Mouse (Mus musculus) liver, embryonic 14.5 days (tissue): ENCODE measurements at regions not wholly inside any gene's neighbourhood (a gene's known extent, or its start where the extent isn't known, plus 50 kb on each side); places are given as distances from the start of the nearest gene placed in this dataset.

Experiments used
- ATAC-seq: fragments of 200-750 bp; cut with Nextera tagmentation; 2 replicates; pipeline ENCODE4 v1.8.0; 2017; ENCODE audit warnings: moderate number of reproducible peaks, mild to moderate bottlenecking, moderate library complexity; ENCODE audit not compliant: insufficient read depth
- DNase-seq, 3 experiments: peaks; one replicate each; pipeline ENCODE4 v3.0.0-alpha.2; 2012 to 2013; ENCODE audit warnings: low read depth in 3 of 3, low spot score in 3 of 3
- H3K27ac ChIP-seq: fragments of 300-500 bp; sonication (generic); 2 replicates; pipeline ENCODE4 v1.5.1; 2014; ENCODE audit warnings: moderate library complexity, mild to moderate bottlenecking, control low read depth, inconsistent platforms
- H3K27me3 ChIP-seq: fragments of 300-500 bp; sonication (generic); 2 replicates; pipeline ENCODE4 v1.6.1; 2014; ENCODE audit warnings: mild to moderate bottlenecking, low read length, moderate library complexity; ENCODE audit not compliant: control insufficient read depth, insufficient read depth
- H3K36me3 ChIP-seq: fragments of 300-500 bp; sonication (generic); replicated peaks from 2 replicates; pipeline ENCODE4 v1.6.1; 2014; ENCODE audit warnings: low read depth; ENCODE audit not compliant: control insufficient read depth, insufficient read depth
- H3K4me1 ChIP-seq, 2 experiments: fragments of 200-500 bp in 1 of 2; fragments of 300-500 bp in 1 of 2; sonication (generic) in 1 of 2; replicated peaks; 2 replicates each; pipeline ENCODE4 v1.6.1; 2012 to 2014; ENCODE audit warnings: antibody characterized with exemption in 1 of 2, inconsistent platforms in 1 of 2, low read length in 1 of 2; ENCODE audit not compliant: control insufficient read depth in 2 of 2, insufficient read depth in 2 of 2
- H3K4me2 ChIP-seq: fragments of 300-500 bp; sonication (generic); 2 replicates; pipeline ENCODE4 v1.6.1; 2014; ENCODE audit warnings: low read depth, mild to moderate bottlenecking, control low read depth, moderate library complexity
- H3K4me3 ChIP-seq, 2 experiments: fragments of 200-500 bp in 1 of 2; fragments of 300-500 bp in 1 of 2; sonication (generic) in 1 of 2; 2 replicates each; pipeline ENCODE4 v1.5.1; 2012 to 2014; ENCODE audit warnings: low read depth in 2 of 2, low read length in 2 of 2, mild to moderate bottlenecking in 2 of 2, control low read depth in 1 of 2, inconsistent platforms in 1 of 2, moderate library complexity in 1 of 2; ENCODE audit not compliant: insufficient read depth in 1 of 2
- H3K9ac ChIP-seq: fragments of 300-500 bp; sonication (generic); replicated peaks from 2 replicates; pipeline ENCODE4 v1.6.1; 2014; ENCODE audit warnings: mild to moderate bottlenecking, control low read depth, moderate library complexity
- H3K9me3 ChIP-seq: fragments of 300-500 bp; sonication (generic); 2 replicates; pipeline ENCODE4 v1.6.1; 2016; ENCODE audit warnings: low read length, mixed read lengths; ENCODE audit not compliant: control insufficient read depth
- CTCF ChIP-seq: IDR thresholded peaks from 2 replicates; pipeline ENCODE4 v1.5.1; 2016; ENCODE audit warnings: antibody characterized with exemption, low read depth, control low read depth
- EP300 ChIP-seq: IDR thresholded peaks from 2 replicates; pipeline ENCODE4 v1.6.1; 2016; ENCODE audit warnings: antibody characterized with exemption, low read depth
- WGBS: fragments of 180-500 bp; shearing (Covaris S2); extraction: QIAGEN DNeasy Blood & Tissue Kit; methylation state at CpG from one replicate; pipeline ENCODE4 v1.1.7; 2014; ENCODE audit not compliant: insufficient replicate concordance; 5-methylcytosine and 5-hydroxymethylcytosine counted together

- Histone ChIP-seq H3K9me3 (no peaks in the 10 kb centered on the region), H3K4me3 (no peak overlapping the region), H3K27ac (no peak overlapping the region), H3K4me1 (peaks cover 0 to 9% of the 10 kb centered on the region in 2 experiments; a peak in 2 of 4 replicates), H3K4me2 (no peak overlapping the region), H3K36me3 (no peaks in the 10 kb centered on the region), H3K27me3 (no peaks in the 10 kb centered on the region), H3K9ac (no peak overlapping the region)
- TF ChIP-seq CTCF, result no peak
- TF ChIP-seq EP300, result no peak
- no peak for DNase-seq
- no peak for ATAC-seq
- WGBS, result 36% methylated on average over 7 of the region's 7 CpGs
Measured at GRCm38 (mm10) chr2:160244866-160245265, 89.1 kb downstream of the Gm826 start.

GRCm38 (mm10) chr2:160240531-160241379 is 93.2 kb downstream of the Gm826 start:
- no peaks in the 10 kb centered on the region for H3K9me3 ChIP-seq
- no peak overlapping the region for H3K4me2 ChIP-seq
- H3K4me3 ChIP-seq, result no peak overlapping the region
- ATAC-seq (no peak), DNase-seq (no peak)
- TF ChIP-seq EP300 (no peak), CTCF (no peak)
- WGBS, result 56% methylated on average over 12 of the region's 12 CpGs
- no peaks in the 10 kb centered on the region for H3K36me3 ChIP-seq
- H3K9ac ChIP-seq, result no peak overlapping the region
- H3K27ac ChIP-seq, result no peak overlapping the region
- H3K4me1 ChIP-seq, result 0 out of 4 replicates have a peak, but pooled peaks cover 0 to 2% of the 10 kb centered on the region in 2 experiments
- H3K27me3 ChIP-seq, result no peaks in the 10 kb centered on the region

GRCm38 (mm10) chr2:160237436-160238104 is 96.4 kb downstream of the Gm826 start:
- H3K9ac ChIP-seq, result no peak overlapping the region
- H3K27me3 ChIP-seq, result no peaks in the 10 kb centered on the region
- 31% methylated on average over 3 of the region's 3 CpGs for WGBS

GRCm38 (mm10) chr2:160236806-160237205 is 97.2 kb downstream of the Gm826 start:
- no peak for ATAC-seq
- no peaks in the 10 kb centered on the region for H3K27me3 ChIP-seq

More at GRCm38 (mm10) chr2:160237436-160238104, 96.4 kb downstream of the Gm826 start:
- H3K36me3 ChIP-seq, result no peaks in the 10 kb centered on the region
- H3K27ac ChIP-seq, result no peak overlapping the region
- no peak overlapping the region for H3K4me2 ChIP-seq
- no peak for DNase-seq
- ATAC-seq, result no peak
- no peaks in the 10 kb centered on the region for H3K9me3 ChIP-seq
- TF ChIP-seq CTCF (no peak), EP300 (no peak)
- 0 out of 4 replicates have a peak, but pooled peaks cover 0 to 2% of the 10 kb centered on the region in 2 experiments for H3K4me1 ChIP-seq
- no peak overlapping the region for H3K4me3 ChIP-seq

GRCm38 (mm10) chr2:160230786-160231185 is 103.2 kb downstream of the Gm826 start:
- no peaks in the 10 kb centered on the region for H3K27me3 ChIP-seq
- H3K36me3 ChIP-seq, result no peaks in the 10 kb centered on the region
- H3K4me1 ChIP-seq, result no peaks in the 10 kb centered on the region
- no peaks in the 10 kb centered on the region for H3K9me3 ChIP-seq
- no peak overlapping the region for H3K4me2 ChIP-seq
- ATAC-seq, result no peak
- no peak for DNase-seq
- H3K4me3 ChIP-seq, result no peak overlapping the region
- 49% methylated on average over 8 of the region's 8 CpGs for WGBS
- TF ChIP-seq CTCF, result no peak
- TF ChIP-seq EP300, result no peak
- H3K27ac ChIP-seq, result no peak overlapping the region
- H3K9ac ChIP-seq, result no peak overlapping the region

More at GRCm38 (mm10) chr2:160236806-160237205, 97.2 kb downstream of the Gm826 start:
- Histone ChIP-seq H3K9me3 (no peaks in the 10 kb centered on the region), H3K4me2 (no peak overlapping the region), H3K4me1 (0 out of 4 replicates have a peak, but pooled peaks cover 0 to 2% of the 10 kb centered on the region in 2 experiments), H3K36me3 (no peaks in the 10 kb centered on the region), H3K9ac (no peak overlapping the region), H3K27ac (no peak overlapping the region), H3K4me3 (no peak overlapping the region)
- 52% methylated on average over 7 of the region's 7 CpGs for WGBS
- no peak for TF ChIP-seq EP300
- TF ChIP-seq CTCF, result no peak
- no peak for DNase-seq
